Mouse (Mus musculus) left cerebral cortex, postnatal 14 days (tissue): Measurements from ENCODE around the gene Alg3. TPM values are rescaled to one million over a fixed set of nuclear protein-coding genes. Genes with fewer than 3 reads are reported as not detected.
A peak's percentile ranks its signal among the peaks of the same experiment; 100 is the strongest.

Experiments used
- DNase-seq, 2 experiments: peaks; one replicate each; pipeline ENCODE4 v3.0.0; 2021 to 2022; ENCODE audit warnings: low spot score in 2 of 2, mixed read lengths in 1 of 2
- intact Hi-C: fragments of 180-260 bp; cut with DNase I; formaldehyde crosslinking; loops from one replicate; pipeline ENCODE4 v1.15.1; 2025
- microRNA-seq, 2 experiments: library from miRNA; unstranded; fragments of <30 nt; microRNA quantifications; one replicate each; pipeline ENCODE4 v1.2.0; 2022
- total RNA-seq, 2 experiments: library from RNA; stranded (reverse); gene quantifications; 2 replicates each; pipeline ENCODE4 v1.2.3; 2021

Alg3 gene
- total RNA-seq, 2 experiments from 2014 or later: 13.0 to 14.3 TPM

DNA sequence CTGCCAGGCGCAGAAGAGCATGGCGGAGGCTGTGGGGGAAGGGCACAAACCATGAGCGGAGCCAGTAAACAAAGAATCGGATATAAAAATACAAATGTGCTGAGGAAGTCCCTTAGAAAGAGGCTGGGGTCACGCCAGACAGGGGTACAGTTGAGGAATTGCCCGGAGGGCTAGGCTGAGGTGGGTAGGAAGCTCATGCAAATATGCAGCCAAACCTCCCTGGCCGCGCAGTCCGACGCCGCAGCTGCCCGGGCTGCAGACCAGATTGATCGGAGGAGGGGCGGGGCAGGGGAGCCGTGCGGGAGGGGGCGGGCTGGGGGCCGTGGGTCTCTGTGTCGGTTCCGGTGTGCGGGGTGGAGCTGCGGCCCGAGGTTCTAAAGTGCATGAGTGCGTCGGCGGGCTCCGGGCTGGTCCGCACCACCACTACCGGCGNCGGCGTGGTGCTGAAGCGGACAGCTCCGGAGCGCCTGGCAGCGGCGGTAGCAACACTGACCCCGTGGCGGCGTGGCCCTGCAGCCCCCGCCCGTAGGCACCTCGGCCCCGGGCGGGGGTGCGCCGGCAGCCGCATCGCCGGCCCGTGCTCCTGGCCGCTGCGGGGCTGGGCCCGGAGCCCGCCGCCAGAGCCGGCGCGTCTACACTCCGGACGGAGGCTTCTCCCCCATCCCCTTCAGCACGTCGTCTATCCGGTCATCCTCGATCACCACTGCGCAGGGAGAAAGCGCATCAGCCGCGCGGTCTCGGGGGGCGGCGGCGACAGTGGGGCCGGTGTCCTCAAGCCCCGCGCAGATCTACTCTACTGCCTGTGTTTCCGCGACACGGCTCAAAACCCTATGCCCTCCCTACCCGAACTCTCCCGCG is 8.2 kb upstream of the Alg3 start:
- intact Hi-C loops: no loop called here
- no peak for DNase-seq

DNA sequence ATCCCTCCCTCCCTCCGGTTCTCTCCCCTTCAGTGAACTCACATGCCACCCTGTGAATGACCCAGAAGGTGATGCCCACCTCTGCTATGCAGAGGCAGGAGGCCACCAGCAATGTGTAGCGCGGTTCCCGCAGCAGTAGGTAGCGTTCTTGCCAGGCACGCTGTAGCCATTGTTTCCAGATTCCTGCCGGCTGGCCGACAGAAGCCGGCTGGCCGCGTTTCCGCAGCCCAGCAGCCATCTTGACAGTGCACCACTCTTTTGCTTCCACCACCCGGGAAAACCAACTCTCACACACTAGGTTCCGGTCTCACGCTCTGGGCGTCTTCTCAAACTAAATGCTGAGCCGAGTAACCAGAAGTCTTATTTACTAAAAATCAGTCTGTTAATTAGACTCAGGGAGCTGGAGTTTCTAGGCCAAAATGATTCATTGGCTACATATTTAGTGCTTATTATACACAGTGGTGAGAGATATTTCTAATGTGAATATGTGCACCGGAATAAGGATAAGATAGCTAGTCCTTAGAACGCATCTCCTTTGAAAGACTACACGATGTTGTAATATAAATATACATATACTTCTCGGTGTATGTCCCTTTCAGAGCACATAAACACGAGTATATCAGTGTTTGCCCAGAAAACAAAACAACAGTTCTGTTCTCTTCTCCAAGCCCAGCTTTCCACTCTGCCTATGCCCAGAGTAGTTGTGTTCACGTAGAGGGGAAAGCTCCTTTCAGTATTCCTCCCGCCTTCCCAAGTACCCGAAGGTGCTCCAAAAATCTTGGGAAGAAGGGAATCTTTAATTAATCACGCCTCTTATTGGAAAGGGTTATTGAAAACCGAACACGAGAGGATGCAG is 806 bp downstream of the Alg3 start:
- DNase-seq: peak; percentile 78 to 80
- intact Hi-C loops: loop anchor here (5.0 kb wide), 1 partner anchor 42 kb away; the partner anchor contains the start of gene Psmd2

DNA sequence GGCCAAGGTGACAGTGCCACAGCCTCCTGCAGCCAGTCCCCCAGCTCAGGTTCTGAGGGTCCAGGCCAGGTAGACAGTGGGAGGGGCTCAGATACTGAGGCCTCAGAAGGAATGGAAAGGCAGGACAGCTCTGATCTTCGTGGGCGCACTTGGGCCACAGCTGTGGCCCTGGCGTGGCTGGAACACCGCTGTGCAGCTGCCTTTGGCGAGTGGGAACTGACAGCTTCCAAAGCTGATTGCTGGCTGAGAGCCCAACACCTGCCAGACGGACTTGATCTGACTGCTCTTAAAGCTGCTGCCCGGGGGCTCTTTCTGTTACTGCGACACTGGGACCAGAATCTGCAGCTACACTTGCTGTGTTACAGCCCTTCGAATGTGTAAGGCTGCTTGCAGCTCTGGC is 6.8 kb downstream of the Alg3 start:
- no peak for DNase-seq

DNA sequence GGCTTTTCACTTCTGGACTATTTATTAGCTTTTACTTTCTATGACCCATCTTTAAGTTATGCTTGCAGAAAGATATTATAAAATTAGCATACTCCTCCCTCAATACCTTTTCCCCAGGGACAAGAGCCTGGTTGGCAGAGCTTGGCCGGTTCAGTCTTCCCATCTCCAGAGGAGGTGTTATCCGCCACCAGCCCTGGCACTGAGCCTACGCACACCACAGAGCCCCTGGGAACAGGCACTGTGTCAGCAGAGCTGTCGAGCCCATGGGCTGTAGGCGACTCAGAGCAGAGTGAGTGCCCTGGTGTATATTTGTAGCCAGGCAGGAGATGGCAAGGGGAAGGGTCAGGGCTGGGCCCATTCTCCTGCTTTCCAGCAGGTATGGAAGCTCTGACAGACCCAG is 11.0 kb downstream of the Alg3 start:
- DNase-seq: no peak
- intact Hi-C loops: no loop called here

More for the DNA sequence above, 6.8 kb downstream of the Alg3 start:
- intact Hi-C loops: no loop called here

DNA sequence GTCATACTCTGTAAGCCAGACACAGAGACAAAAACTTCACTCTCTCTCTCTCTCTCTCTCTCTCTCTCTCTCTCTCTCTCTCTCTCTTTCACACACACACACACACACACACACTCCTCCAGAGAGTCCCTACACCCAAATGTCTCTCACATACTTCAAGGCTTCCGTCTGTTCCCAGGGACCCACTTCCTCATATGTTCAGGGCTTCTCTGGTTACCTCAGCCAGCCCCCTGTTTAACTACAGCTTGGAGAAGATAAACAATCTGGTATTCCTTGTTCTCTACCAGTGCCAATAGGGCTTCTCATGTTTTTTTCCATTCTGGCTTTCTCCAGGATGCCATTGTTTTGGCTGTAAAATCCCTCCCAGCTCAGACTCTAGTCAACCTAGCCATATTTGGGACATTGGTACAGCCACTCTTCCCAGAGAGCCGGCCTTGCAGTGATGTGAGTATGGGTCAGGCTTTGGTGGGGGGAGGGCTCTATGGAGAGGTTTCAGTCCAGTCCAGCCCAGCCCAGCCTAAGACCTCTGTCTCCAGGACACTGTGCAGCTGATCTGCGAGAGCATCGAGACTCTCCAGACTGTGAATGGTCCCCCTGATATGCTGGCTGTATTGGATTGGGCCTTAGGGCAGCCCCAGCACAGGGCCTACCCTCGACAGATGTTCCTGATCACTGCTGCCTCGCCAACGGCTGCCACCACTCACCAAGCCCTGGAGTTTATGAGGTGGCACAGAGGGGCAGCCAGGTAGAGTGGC is 14.7 kb downstream of the Alg3 start:
- DNase-seq: no peak
- intact Hi-C loops: no loop called here

DNA sequence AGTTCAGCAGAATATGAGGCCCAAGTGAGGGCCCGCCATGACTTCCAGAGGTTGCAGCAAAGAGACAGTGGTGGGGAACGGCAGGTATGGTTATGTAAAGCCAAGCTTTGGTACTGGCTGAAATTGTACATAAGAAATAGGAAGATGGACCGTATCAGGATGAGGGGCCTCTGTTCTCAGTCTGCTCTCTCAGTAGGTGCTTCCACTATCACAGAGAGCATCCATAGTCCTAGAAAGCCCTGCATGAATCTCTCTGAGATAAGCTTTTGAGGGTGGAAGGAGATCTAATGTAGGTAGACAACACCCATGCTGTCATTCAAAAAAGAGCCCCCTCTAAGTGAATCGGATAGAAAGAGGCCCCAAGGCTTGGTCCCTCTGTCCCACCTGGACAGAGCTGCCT is 15.8 kb downstream of the Alg3 start:
- intact Hi-C loops: no loop called here
- DNase-seq: no peak

DNA sequence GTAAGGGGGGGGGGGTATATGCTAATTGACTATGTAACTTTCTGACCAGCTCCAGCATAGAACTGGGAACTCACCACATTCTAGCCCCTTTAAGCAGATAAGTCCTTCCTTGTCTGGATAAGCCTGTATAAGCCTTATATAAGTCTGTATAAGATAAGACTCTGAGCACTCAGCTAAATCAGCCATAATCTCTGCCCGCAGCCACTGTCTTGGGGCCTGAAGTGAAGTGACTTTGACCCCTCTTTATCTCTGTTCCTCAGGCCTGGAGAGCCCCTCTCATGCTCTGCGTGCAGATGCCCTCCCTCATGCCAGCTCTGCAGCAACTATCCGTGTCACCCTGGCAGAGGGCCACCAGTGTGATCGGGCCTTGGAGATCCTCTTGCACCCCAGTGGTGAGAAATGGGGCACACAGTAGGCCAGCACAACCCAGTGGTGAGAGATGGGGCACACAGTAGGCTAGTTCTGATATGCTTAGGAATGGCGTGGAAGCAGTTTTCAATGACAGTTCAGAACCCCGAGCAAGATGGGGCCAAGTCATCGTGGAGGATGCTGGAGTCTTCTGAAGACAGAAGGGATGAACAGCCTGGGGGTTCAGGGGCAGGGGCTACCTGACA is 16.4 kb downstream of the Alg3 start:
- DNase-seq: no peak
- intact Hi-C loops: no loop called here

DNA sequence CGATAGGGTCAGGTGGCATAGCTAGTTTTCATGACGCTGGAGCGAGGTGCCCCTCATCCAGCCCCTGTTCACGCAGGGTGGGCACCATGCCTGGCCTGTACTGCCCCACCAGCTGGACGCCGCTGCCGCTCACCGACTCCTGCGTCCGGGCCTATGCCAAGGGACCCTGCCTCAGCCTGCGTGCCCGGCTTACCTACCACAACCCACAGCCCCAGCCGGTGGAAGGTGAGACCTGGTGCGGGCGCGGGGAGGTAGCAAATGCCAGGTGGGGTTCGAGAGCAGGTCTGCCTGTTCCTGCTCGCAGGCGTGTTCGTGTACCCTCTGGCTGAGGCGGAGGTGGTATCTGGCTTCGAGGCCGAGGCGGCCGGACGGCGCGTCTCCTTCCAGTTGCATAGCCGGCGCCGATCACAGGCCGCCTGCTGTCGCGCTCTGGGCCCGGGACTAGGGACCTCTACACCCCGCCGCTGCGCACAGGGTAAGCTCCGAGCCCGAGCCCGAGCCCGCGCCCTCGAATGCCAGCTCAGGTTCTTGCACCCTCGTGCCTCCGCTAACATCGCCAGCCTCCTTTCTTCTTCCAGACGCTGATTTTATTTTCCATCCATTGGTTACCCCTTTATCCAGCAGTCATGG is 20.3 kb downstream of the Alg3 start:
- intact Hi-C loops: no loop called here

DNA sequence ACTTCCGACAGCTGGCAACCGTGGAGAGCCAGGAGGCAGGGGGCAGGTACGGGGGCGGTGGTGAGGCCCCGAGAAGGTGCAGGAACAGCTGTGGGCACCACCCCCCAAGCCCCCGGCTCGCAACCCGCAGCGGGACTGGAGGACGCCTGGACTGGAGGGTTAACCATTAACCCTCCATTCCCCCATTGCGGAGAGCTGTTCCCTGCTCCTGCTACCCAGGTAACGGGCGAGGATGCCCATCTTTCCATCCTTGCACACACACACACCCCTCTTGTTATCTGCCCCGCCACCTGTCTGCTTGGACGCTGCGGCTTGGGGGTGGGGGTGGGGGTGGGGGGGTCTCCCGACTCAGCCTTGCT is 20.9 kb downstream of the Alg3 start:
- intact Hi-C loops: no loop called here
- no peak for DNase-seq

More for the DNA sequence above, 20.3 kb downstream of the Alg3 start:
- DNase-seq: no peak

DNA sequence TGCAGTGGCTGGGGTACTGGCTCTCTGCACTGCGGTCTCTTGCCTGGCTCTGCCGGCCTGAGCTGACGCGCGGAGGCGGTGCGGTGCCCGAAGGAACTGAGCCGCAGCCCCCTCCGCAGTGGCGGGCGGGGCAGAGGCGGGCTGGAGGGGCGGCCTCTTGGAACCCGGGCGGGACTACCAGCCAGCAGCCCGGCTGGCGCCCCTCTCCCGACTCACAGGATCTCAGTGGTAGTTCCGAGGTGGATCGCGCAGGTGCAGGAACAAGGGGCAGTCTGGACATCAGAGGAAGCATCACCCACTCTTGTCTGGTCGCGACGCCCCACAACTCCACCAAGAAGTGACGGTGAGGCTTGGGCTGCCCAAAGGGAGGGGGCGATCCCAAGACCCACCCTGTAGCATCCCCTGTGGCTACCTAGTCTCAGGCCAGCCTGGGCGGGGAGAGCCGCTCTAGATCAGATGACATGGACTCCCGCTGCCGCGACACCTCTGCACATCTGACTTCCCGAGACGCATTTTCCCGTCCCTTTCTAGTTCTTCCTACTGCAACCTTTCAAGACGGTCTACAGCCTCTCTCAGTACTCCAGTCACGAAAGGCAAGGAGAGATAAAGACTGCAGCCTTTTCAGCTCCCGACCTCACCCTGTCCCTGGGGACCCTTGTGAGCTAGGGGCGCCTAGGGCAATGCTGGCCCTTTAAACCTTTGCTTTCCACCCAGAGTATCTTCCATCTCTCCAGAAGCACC is 21.4 kb downstream of the Alg3 start:
- intact Hi-C loops: no loop called here
- DNase-seq: peak; percentile 53 to 69

DNA sequence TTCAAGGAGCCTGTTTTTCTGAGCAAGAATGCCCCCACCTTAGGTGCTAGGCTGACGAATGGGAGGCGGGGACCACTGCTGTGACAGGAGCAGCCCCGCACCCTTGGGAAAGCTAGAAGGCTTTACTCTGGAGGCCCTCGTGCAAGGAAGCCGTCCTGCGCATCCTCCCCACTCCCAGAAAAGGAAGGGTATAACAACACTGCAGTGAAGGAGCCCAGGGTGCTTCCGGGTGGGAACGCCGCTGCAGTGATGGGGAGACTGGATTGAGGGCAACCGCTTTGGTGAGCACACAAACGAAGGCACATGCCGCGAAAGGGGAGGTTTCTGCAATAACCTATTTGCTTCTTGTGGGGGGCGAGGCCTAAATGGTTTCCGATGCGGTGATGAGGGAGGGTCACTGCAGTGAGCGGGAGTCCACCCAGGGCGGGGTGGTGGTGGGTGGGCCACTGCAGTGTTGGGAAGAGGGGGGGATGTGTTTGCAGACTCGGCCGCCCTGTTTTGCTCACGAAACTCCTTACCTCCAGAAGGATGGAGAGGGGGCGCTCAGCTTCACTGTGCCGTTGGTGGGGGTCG is 22.1 kb downstream of the Alg3 start, which contains the start of gene Vwa5b2:
Gene Vwa5b2, plus strand, starts transcription at position 106 of the 573 bp plus-strand sequence.
- intact Hi-C loops: no loop called here
- DNase-seq: peak; percentile 51 to 57

DNA sequence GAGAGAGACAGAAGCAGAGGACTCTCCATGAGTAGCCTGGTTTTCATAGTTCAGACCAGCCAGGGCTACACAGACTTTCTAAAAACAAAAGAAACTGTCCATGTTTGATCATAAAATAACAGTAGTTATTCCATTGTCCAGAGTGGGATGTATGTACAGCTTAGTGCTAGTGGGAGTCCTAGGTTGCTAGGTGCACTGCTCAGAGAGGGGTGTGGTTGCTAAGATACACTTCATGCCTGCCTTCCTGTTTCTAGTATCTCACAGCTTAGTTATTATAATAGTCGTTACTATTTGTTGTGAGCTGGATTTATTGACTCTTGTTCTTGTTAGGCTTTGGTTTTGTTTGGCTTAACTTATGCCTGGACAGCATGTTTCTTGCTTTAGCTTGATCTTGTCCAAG is 46.5 kb downstream of the Alg3 start:
- no peak for DNase-seq
- intact Hi-C loops: no loop called here

DNA sequence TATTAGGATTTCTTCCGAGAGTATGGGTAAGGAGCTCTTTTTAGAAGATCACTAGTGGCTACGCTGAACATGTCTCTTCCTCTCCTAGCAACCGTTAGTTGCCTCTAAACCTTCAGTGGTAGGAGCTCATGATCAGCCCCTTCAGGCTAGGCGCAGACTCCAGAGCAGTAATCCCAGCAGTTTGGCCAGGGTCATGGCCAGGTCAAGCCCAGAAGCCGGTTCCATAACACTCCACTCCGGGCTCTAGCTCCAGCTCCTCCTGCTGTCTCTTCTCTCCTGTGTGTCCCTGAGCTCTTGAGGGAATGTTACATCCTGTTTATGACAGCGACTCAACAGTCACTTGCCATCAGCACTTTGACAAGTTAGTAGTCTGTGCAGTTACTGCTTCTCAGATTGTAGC is 54.2 kb downstream of the Alg3 start:
- DNase-seq: no peak
- intact Hi-C loops: no loop called here

Small RNA genes within 50 kb of the gene (microRNA-seq; reads per million reads assigned to microRNA genes)
- 631 to 656 reads per million in 2 experiments for gene Mir1224

Other genes starting within 250 kb of the Alg3 start
- 100 to 1,000 TPM; 188 to 198 TPM for gene Abcc5, start 185.3 kb downstream of the Alg3 start, total RNA-seq
- 10 to 100 TPM; 55.0 to 57.6 TPM for gene Eif2b5, start 112.9 kb downstream of the Alg3 start, total RNA-seq
- gene Dvl3, start 94.8 kb downstream of the Alg3 start, total RNA-seq: 10 to 100 TPM; 82.2 to 86.1 TPM
- 100 to 1,000 TPM; 917 to 964 TPM for gene Ap2m1, start 76.3 kb downstream of the Alg3 start, total RNA-seq
- gene Abcf3, start 63.2 kb downstream of the Alg3 start, total RNA-seq: 10 to 100 TPM; 82.9 to 86.5 TPM
- gene Vwa5b2, start 22.3 kb downstream of the Alg3 start, total RNA-seq: 10 to 100 TPM; 58.6 to 63.8 TPM
- 1 to 10 TPM; 1.6 to 2.6 TPM for gene Eef1akmt4, start 142 bp downstream of the Alg3 start, total RNA-seq
- gene Gm49333, start 125 bp downstream of the Alg3 start, total RNA-seq: under 1 TPM in 1 of 2 experiments, not detected in 1; 0.34 TPM
- gene Camk2n2, start 9.6 kb upstream of the Alg3 start, total RNA-seq: 100 to 1,000 TPM; 176 to 177 TPM
- gene Ece2, start 18.1 kb upstream of the Alg3 start, total RNA-seq: 10 to 100 TPM; 22.3 to 26.2 TPM
- 100 to 1,000 TPM; 238 to 253 TPM for gene Psmd2, start 39.9 kb upstream of the Alg3 start, total RNA-seq
- gene Eif4g1, start 56.6 kb upstream of the Alg3 start, total RNA-seq: 100 to 1,000 TPM; 330 to 342 TPM
- gene Fam131a, start 81.5 kb upstream of the Alg3 start, total RNA-seq: 100 to 1,000 TPM; 381 to 399 TPM
- 10 to 100 TPM; 21.4 to 29.5 TPM for gene Polr2h, start 105.9 kb upstream of the Alg3 start, total RNA-seq
- gene Clcn2, start 106.0 kb upstream of the Alg3 start, total RNA-seq: 10 to 100 TPM; 56.5 to 58.7 TPM
- 10 to 100 TPM; 26.9 to 36.6 TPM for gene Chrd, start 121.4 kb upstream of the Alg3 start, total RNA-seq
- 1 to 10 TPM; 3.8 to 4.5 TPM for gene Thpo, start 122.8 kb upstream of the Alg3 start, total RNA-seq